ENCODE assay signal across 8 mouse cellular contexts in genomic region chr12:111738754-111739153, GRCm38 (mm10). TPM values are rescaled to one million over a fixed set of nuclear protein-coding genes. Genes with fewer than 3 reads are reported as not detected.
DNase-seq lines count a peak whose midpoint lies in the region; ATAC-seq lines count a peak whose summit lies in the region.

No protein-coding gene starts in this region.

- H3K9ac ChIP-seq in forebrain, embryonic 16.5 days (replicated peaks; ENCODE audit: low read depth, low read length): no peak overlapping the region

- no peak overlapping the region for H3K27ac ChIP-seq in forebrain, embryonic 10.5 days
- H3K27ac ChIP-seq in forebrain, embryonic 16.5 days (ENCODE audit: low read length): no peak overlapping the region
- no peak overlapping the region for H3K27ac ChIP-seq in embryonic facial prominence, embryonic 10.5 days (replicated peaks)

- no peaks in the 10 kb centered on the region for H3K9me3 ChIP-seq in forebrain, embryonic 10.5 days
- no peaks in the 10 kb centered on the region for H3K9me3 ChIP-seq in forebrain, embryonic 16.5 days (ENCODE audit: control insufficient read depth, low read length)
- no peaks in the 10 kb centered on the region for H3K9me3 ChIP-seq in embryonic facial prominence, embryonic 10.5 days

- no peaks in the 10 kb centered on the region for H3K27me3 ChIP-seq in forebrain, embryonic 10.5 days (ENCODE audit: poor library complexity, severe bottlenecking)
- no peaks in the 10 kb centered on the region for H3K27me3 ChIP-seq in forebrain, embryonic 16.5 days (replicated peaks; ENCODE audit: control insufficient read depth, insufficient read depth, low read length)
- no peaks in the 10 kb centered on the region for H3K27me3 ChIP-seq in embryonic facial prominence, embryonic 10.5 days (replicated peaks; ENCODE audit: low read depth, poor library complexity, severe bottlenecking)

- no peaks in the 10 kb centered on the region for H3K4me1 ChIP-seq in forebrain, embryonic 10.5 days
- H3K4me1 ChIP-seq in forebrain, embryonic 16.5 days (replicated peaks; ENCODE audit: control insufficient read depth, insufficient read depth, low read length): no peaks in the 10 kb centered on the region
- peaks cover 8% of the 10 kb centered on the region for H3K4me1 ChIP-seq in embryonic facial prominence, embryonic 10.5 days

- ATAC-seq in forebrain, embryonic 16.5 days: no peak
- ATAC-seq in megakaryocyte progenitor cell, adult 5-6 weeks (replicated peaks; ENCODE audit: poor library complexity): peak; percentile 71

- H3K4me3 ChIP-seq in forebrain, embryonic 10.5 days: no peak overlapping the region
- H3K4me3 ChIP-seq in forebrain, embryonic 16.5 days (replicated peaks; ENCODE audit: low read length): no peak overlapping the region
- no peak overlapping the region for H3K4me3 ChIP-seq in embryonic facial prominence, embryonic 10.5 days

- no peak overlapping the region for H3K4me2 ChIP-seq in forebrain, embryonic 16.5 days (ENCODE audit: low read length)

- DNase-seq in forebrain, embryonic 10.5 days (ENCODE audit: extremely low spot score, low spot score): peak; percentile 53
- peak; percentile 64 for DNase-seq in urinary bladder, postnatal 14 days (ENCODE audit: low spot score)
- no peak for DNase-seq in urinary bladder, adult 18-20 months (ENCODE audit: low spot score in 2 of 2)
- DNase-seq in embryonic facial prominence, embryonic 10.5 days (ENCODE audit: low spot score): peak; percentile 58
- peak; percentile 80 to 91 for DNase-seq in kidney, postnatal 25 days
- DNase-seq in c-Kit-positive CD71-positive TER-119-positive erythroid progenitor cells, embryonic 14.5 days (ENCODE audit: low spot score): no peak

- 10% methylated on average over 3 of the region's 3 CpGs for WGBS in forebrain, embryonic 10.5 days
- WGBS in forebrain, embryonic 16.5 days: 7% methylated on average over 3 of the region's 3 CpGs
- 14% methylated on average over 3 of the region's 3 CpGs for WGBS in embryonic facial prominence, embryonic 10.5 days

- H3K36me3 ChIP-seq in forebrain, embryonic 10.5 days (replicated peaks): peaks cover 6% of the 10 kb centered on the region
- no peaks in the 10 kb centered on the region for H3K36me3 ChIP-seq in forebrain, embryonic 16.5 days (ENCODE audit: control insufficient read depth, insufficient read depth)
- H3K36me3 ChIP-seq in embryonic facial prominence, embryonic 10.5 days (replicated peaks): no peaks in the 10 kb centered on the region

RNA-seq across cellular contexts. Expression of gene Klc1, which starts 19.9 kb away (rescaled TPM):
- 137 and 141 TPM in 2 replicates for polyA plus RNA-seq in forebrain, embryonic 10.5 days (2016; fragmentation: Nextera tagmentation; extraction: Ambion mirVana)
- polyA plus RNA-seq in forebrain, embryonic 16.5 days (2015; fragmentation: Nextera tagmentation; extraction: Ambion mirVana): 460 and 493 TPM in 2 replicates
- polyA plus RNA-seq in embryonic facial prominence, embryonic 10.5 days (2016; fragmentation: Nextera tagmentation; extraction: Ambion mirVana): 130 and 131 TPM in 2 replicates
- 20.8 and 24.1 TPM in 2 replicates for total RNA-seq in megakaryocyte progenitor cell, adult 5-6 weeks (2015)
- total RNA-seq in megakaryocyte progenitor cell, adult 5-6 weeks (2017): 37.9 and 76.1 TPM in 2 replicates

RNA-seq across cellular contexts. Expression of gene Apopt1, which starts 25.7 kb away (rescaled TPM):
- 57.9 and 62.6 TPM in 2 replicates for polyA plus RNA-seq in forebrain, embryonic 10.5 days (2016; fragmentation: Nextera tagmentation; extraction: Ambion mirVana)
- 47.2 and 48.3 TPM in 2 replicates for polyA plus RNA-seq in forebrain, embryonic 16.5 days (2015; fragmentation: Nextera tagmentation; extraction: Ambion mirVana)
- 56.2 and 56.4 TPM in 2 replicates for polyA plus RNA-seq in embryonic facial prominence, embryonic 10.5 days (2016; fragmentation: Nextera tagmentation; extraction: Ambion mirVana)
- 67.5 and 72.1 TPM in 2 replicates for total RNA-seq in megakaryocyte progenitor cell, adult 5-6 weeks (2015)
- total RNA-seq in megakaryocyte progenitor cell, adult 5-6 weeks (2017): 54.7 and 55.7 TPM in 2 replicates

RNA-seq across cellular contexts. Expression of gene Bag5, which starts 25.7 kb away (rescaled TPM):
- 56.5 and 57.5 TPM in 2 replicates for polyA plus RNA-seq in forebrain, embryonic 10.5 days (2016; fragmentation: Nextera tagmentation; extraction: Ambion mirVana)
- polyA plus RNA-seq in forebrain, embryonic 16.5 days (2015; fragmentation: Nextera tagmentation; extraction: Ambion mirVana): 70.8 and 71.5 TPM in 2 replicates
- 50.2 and 58.0 TPM in 2 replicates for polyA plus RNA-seq in embryonic facial prominence, embryonic 10.5 days (2016; fragmentation: Nextera tagmentation; extraction: Ambion mirVana)
- 23.6 and 25.8 TPM in 2 replicates for total RNA-seq in megakaryocyte progenitor cell, adult 5-6 weeks (2015)
- total RNA-seq in megakaryocyte progenitor cell, adult 5-6 weeks (2017): 29.2 and 46.3 TPM in 2 replicates

Comparison
In these comparisons a context has a peak if more than half of its experiments do, and no peak if none do; other contexts are left out.
1. DNase-seq: peak in forebrain, embryonic 10.5 days (single experiment), urinary bladder, postnatal 14 days (single experiment), embryonic facial prominence, embryonic 10.5 days (single experiment) and kidney, postnatal 25 days (2 of 2); none in urinary bladder, adult 18-20 months (0 of 2) and c-Kit-positive CD71-positive TER-119-positive erythroid progenitor cells, embryonic 14.5 days (single experiment).